Mouse (Mus musculus) thymus, postnatal 25 days (tissue): ENCODE results near the gene Hoxd8.

ENCODE experiments used
- DNase-seq: peaks from one replicate; pipeline ENCODE4 v3.0.0; 2022

The Hoxd8 gene

DNA sequence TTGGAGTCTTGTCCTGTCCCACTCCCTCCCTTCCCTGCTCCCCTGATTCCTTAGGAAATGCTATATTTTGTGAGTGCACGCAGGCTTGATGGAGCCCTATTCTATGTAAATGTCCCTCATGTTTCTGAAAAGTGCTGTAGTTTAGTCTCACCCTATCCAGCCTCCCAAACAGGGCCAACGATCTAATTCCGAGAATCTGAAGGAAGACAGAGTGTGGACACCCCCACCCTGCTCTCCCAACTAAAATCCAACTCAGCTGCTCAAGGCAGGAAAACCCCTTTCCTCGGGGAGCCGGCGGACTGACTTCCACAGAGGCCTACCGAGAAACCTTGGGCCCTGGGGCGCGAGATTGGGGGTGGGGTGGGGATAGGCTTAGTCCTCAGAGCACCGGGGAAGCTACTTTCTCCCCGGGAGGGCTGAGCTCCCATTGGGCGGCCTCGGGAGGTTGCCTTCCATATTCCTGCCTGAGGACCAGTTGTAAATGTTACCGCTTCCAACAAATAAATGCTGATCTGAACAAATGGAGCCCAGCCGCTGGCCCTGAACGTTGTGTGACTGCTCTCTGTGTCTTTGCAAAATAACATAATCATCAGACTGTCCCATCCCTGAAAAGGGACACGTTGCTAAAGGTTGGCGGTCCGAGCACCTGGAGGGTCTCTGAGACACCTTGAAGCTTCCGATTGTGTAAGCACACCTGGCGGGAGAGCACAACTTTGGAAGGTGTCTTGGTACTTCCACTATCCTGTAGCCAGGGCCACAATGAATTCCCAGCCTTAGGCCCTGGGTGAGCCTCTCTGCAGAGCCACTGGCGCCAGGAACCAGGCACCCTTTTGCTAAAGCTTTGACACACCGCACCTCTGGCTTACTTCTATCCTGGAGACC is 4.5 kb upstream of the Hoxd8 start:
- DNase-seq = no peak

GRCm38 (mm10) chr2:74700546-74701112 is 3.8 kb upstream of the Hoxd8 start:
- no peak for DNase-seq

DNA sequence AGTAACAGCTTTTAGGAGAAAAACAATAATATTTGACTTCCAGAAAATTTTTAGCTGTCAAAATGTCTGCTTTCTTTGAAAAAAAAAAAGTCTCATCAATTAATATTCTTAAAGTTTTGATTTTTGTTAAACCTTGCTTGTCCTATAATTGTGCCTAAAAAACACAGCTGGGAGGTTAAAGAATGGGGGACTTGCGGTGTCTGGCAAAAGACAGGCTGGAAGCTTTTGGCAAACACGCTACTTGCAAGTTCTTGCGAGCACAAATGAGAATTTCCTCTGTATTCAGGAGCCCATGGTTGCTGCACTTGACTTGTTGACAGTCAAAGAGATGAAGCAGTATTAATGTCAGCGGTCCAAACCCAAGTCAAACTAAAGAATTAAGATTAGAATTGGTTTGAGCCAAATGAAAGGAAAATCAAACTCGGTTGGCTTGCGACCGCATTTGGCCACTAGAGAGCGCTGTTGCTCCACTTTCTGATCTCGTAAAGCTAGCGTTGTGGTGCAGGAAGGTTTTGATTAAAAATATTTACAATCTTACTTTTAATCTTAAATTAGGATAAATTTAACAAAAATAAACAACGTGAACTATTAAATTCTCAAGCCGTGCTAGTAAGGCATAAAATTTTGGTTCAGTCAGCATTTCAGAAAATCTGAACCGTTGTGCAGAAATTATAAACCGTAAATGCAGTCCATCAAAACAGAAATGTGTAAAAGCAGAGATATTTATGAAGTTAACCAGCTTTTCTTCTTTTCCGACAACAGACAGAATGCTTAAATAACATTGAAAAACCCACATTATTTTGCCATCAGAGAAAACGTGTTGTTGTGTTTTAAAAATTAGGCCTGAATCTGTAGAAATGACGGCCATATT is 2.2 kb upstream of the Hoxd8 start:
- peak; percentile 58 for DNase-seq

DNA sequence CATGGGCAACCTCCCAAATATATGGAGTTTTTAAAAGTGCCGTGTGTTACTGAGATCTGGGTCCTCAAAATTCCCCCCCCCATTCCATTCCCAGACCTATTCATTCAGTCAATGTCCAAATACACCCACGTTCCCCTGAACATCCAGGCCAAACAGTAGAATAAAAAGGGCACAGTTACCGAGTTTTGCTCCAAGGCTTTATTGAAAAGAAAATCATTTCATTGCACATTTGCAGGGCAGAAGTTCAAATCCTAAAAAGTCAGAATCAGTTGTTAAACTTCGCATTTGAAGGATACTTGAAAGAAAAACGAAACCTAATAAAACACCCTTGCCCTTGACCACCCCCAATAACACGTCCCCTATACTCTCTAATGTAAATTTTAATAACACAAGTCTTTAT is 1.6 kb upstream of the Hoxd8 start:
- DNase-seq = no peak

- DNase-seq = no peak
Observed at GRCm38 (mm10) chr2:74703317-74703716, 1.1 kb upstream of the Hoxd8 start.

- DNase-seq = no peak
Observed at GRCm38 (mm10) chr2:74703720-74704392, 559 bp upstream of the Hoxd8 start.

DNA sequence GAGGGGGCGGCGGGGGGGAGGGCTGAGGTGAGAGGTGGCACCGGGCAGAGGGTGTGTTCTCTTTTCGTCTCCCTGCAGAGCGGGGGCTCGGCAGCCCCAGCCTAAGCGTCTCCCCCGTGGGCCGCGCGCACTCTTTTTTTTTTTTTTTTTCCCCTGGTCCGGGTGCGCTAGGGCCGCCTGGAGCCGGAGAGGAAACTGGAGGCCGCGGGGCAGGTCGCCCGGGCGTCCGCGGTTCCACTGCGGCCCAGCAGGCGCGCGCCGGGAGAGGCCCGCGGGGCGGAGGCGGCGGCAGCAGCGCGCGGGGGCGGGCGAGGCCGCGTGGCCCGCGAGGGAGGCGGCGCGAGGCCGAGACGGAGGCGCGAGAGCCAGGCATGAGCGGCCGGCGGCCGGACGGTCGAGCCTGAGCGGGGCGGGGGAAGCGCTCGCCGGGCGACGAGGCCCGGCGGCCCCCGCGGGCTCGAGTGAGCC is 618 bp downstream of the Hoxd8 start:
- DNase-seq = no peak

DNA sequence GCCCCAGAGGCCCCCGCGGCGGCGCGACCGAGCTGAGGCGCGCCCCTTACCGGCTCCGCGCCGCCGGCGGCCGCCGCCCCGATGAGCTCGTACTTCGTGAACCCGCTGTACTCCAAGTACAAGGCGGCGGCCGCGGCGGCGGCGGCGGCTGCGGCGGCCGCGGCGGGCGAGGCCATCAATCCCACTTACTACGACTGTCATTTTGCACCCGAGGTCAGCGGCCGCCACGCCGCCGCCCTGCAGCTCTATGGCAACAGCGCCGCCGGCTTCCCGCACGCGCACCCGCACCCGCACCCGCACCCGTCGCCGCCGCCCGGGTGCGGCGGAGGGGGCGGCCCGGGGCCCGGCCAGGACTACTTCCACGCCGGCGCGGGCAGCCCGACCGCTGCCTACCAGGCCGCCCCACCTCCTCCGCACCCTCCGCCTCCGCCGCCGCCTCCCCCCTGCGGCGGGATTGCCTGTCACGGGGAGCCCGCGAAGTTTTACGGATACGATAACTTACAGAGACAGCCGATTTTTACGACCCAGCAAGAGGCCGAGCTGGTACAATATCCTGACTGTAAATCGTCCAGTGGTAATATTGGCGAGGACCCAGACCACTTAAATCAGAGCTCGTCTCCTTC is 1.2 kb downstream of the Hoxd8 start:
- no peak for DNase-seq

DNA sequence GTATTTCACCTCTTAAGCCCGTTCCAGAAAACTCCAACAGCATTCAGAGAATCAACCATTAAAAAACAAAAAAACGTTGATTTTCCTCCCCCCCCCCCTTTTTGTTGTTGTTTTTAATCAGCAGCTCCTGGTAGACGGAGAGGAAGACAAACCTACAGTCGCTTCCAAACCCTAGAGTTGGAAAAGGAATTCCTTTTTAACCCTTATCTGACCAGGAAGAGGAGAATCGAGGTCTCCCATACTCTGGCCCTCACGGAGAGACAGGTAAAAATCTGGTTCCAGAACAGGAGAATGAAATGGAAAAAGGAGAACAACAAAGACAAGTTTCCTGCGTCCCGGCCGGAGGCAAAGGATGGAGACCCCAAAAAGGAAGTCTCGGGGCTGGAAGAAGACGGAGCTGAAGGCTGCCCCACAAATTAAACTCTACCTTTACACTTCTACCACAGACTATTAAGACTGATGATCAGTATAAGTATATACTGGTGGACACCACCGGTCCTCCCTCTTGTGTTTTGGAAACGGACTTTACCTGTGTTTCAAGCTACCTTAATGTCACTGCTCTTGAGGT is 2.1 kb downstream of the Hoxd8 start:
- no peak for DNase-seq

DNA sequence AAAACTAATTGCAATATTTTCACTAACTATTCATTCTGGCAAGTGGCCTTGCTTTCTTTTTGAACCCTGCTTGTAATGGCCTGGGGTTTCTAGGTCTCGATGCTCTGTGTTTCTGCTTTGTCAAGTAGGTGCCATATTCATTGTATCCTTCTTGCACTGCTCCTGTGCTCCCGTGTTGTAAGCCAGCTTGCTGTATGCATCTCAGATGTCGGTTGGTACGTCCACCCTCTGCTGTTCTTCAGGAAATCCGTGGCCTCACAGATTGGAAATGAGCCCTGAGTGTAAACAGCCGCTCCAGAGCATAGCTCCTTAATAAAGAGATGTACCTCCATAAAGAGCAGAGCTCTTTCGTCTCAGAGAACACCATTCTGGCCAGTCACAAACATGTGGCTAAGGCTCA is 3.2 kb downstream of the Hoxd8 start:
- no peak for DNase-seq

- no peak for DNase-seq
Observed at GRCm38 (mm10) chr2:74708676-74709075, 4.3 kb downstream of the Hoxd8 start.

GRCm38 (mm10) chr2:74709465-74710419 is 5.3 kb downstream of the Hoxd8 start:
- DNase-seq = no peak

- no peak for DNase-seq
Observed at GRCm38 (mm10) chr2:74710929-74711543, 6.6 kb downstream of the Hoxd8 start.

DNA sequence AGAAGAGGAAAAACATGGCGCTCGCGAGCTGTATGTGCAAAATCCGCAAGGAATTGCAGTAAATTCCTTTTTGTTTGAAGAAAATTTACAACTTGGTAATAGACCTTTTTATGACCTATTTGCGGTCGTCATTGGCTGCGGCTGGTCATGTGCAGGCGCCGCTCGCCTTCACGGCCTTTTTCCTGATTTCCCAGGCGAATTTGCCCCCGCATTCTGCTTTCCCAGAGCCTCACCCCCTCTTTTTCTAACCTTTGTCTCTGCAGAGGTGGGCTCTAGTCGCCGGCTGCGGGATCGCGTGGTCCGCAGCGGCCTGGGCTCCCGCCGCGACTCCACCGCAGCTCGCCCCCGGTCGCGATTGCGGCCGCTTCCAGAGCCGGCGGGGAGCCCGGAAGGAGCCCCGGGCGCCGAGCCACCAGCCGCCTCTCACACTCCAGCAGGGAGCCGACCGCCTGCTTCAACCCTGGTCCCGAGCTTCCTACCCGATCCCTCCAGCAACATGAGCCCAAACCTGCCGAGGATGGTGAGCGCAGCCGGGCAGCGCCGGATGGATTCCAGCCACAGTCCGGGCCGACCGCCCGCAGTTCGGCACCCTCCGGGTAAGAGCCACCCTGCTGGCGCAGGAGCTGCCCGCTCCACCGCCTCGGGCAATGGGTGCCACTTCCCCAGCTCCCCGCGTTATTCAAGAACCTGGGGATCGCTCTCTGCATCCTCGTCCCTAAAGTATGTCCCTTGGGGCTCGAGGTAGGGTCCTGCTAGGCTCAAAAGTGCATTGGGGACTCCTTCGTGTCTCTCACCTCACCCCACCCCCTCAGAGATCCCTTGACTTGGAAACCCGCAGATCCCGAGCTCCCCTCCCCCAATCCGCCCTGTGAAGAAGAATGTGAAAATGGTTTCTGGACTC is 7.6 kb downstream of the Hoxd8 start, which contains the start of the genes Hoxd3 and Hoxd4:
Gene Hoxd3 (plus strand): TSS at position 207 of the 901 bp plus-strand sequence.
Gene Hoxd4 (plus strand): TSS at position 209 of the 901 bp plus-strand sequence.
- no peak for DNase-seq

DNA sequence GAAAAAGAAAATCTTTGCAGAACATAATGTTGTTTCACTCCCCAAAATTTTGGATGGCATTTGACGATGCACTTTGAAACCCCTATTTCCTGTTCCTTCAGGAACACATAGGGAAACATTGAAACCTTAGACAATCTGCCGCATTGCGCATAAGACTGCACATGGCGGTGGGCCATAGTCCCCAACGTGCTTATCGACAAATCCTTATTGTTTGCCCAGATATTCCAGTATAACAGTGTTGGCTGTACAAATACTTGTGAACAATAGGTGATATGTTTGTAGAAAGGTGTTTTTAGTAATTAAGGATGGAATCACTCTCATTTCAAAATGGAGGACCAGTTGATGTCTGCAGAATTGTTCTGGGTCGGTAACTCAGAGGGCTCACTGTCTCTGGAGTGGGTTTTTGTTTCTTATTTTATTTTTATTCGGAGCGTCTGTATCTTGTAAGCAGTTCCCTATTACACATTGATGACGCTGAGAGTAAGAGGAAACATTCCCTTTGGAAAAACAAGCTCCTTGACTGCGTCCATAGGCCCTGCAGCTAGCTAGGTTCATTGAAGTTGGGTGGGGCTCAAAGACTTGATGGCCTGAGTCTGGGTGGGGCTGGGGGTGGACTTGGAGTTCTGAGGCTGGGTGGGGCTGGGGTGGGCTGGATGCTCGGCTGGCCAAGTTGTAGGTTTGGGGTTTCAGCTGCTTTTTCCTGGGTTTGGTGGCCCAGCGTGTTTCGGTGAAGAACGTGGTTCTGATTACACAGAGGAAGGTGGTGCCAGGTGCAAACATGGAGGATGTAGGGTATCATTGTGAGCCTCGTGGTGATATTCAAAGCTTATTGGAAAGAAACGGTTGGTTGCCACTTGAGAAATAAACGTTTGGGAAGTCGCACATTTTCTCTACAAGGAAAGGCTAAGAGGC is 9.1 kb downstream of the Hoxd8 start:
- no peak for DNase-seq

GRCm38 (mm10) chr2:74714156-74714789 is 9.9 kb downstream of the Hoxd8 start:
- DNase-seq = no peak

DNA sequence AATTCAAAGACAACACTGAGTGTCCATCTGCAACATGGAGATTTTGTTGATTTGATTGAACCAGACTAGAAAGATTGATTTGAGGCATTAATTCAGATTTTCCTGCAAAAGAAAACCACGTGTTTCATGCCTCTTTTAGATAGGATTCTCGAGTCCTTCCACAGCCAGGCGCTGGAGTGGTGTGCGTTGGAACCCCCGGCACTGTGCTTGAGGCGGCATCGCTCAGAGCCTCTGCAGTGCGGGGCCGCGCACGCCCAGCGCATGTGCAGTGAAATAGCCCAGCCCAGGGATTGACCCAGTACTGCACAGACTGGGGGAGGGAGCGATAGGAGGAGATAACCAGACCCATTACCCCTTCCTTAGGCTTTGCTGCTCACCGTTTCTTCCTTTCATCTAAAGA is 10.5 kb downstream of the Hoxd8 start:
- no peak for DNase-seq
